In the genomic region with DNA sequence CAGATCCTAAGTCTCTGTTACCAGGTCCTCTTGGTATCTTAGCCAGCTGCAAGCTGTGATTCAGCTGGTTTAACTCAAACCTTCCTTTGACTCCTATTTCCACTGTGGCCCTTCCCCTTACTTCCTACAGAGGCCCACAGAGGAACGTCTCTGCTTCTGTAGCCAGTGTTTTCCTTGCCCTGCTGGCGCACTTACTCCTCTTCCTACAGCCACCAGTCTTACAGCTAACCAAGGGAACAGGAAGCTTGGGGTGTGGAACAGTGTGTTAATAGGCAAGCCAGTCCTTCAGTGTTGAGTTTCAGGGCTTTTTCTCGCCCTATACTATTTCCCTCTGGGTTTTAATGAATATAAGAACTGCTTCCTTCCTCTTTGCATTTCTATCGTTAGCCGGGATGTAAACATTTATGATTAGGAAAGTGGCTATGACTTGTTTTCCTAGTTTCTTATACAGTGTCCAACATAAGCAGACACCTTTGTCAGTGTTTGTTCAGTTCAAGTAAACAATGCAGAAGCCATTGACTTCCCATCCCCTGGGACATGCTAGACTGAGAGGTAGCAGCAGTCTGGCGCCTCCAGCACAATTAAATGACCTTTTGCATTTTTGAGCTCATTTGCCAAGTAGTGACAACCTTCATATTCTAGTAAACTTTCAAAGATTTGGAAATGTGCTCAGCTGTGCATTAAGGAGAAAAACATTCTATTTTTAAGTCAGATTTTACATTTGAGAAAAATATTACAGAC, we compare ENCODE assay signal across 13 mouse cellular contexts. TPM values are rescaled to one million over a fixed set of nuclear protein-coding genes. Genes with fewer than 3 reads are reported as not detected.
DNase-seq lines count a peak whose midpoint lies in the region; ATAC-seq and TF ChIP-seq lines count a peak whose summit lies in the region.
"Had no signal": no experiment of that assay in that cellular context is flagged by ENCODE, and none has a peak within 500 bp of the region (broad histone marks: within the 10 kb centered on the region; RNA-seq: fewer than 3 reads in every experiment).

No protein-coding gene starts in this region.

- H3K9ac ChIP-seq in heart, embryonic 12.5 days, result 0 out of 2 replicates have a peak overlapping the region, but pooled peaks have one; percentile 37
- H3K9ac ChIP-seq in hindbrain, postnatal 0 days (replicated peaks; ENCODE audit: low read length), result no peak overlapping the region
- no peak overlapping the region for H3K9ac ChIP-seq in neural tube, embryonic 15.5 days (replicated peaks)
- H3K9ac ChIP-seq: stomach, embryonic 15.5 days had no signal

- ATAC-seq in heart, embryonic 12.5 days (ENCODE audit: insufficient number of reproducible peaks, low FRiP score), result no peak; the same call in 1 of the 2 replicates
- no peak for ATAC-seq in hindbrain, postnatal 0 days
- ATAC-seq in megakaryocyte-erythroid progenitor cell, adult 5-6 weeks (replicated peaks; ENCODE audit: low FRiP score, low TSS enrichment, poor library complexity, severe bottlenecking), result no peak
- no peak for ATAC-seq in neural tube, embryonic 15.5 days (ENCODE audit: low FRiP score)

- no peaks in the 10 kb centered on the region for H3K4me1 ChIP-seq in heart, embryonic 12.5 days (replicated peaks)
- H3K4me1 ChIP-seq in hindbrain, postnatal 0 days (ENCODE audit: insufficient read depth, low read length), result no peaks in the 10 kb centered on the region
- H3K4me1 ChIP-seq in neural tube, embryonic 15.5 days, result no peaks in the 10 kb centered on the region
- H3K4me1 ChIP-seq: forebrain, embryonic 10.5 days; stomach, embryonic 15.5 days had no signal

- no peaks in the 10 kb centered on the region for H3K27me3 ChIP-seq in heart, embryonic 12.5 days (replicated peaks)
- no peaks in the 10 kb centered on the region for H3K27me3 ChIP-seq in hindbrain, postnatal 0 days (ENCODE audit: insufficient read depth, low read length)
- H3K27me3 ChIP-seq in neural tube, embryonic 15.5 days (replicated peaks), result no peaks in the 10 kb centered on the region
- H3K27me3 ChIP-seq: stomach, embryonic 15.5 days had no signal

- H3K36me3 ChIP-seq in heart, embryonic 12.5 days, result peaks cover 85% of the 10 kb centered on the region
- peaks cover 21% of the 10 kb centered on the region for H3K36me3 ChIP-seq in hindbrain, postnatal 0 days (ENCODE audit: insufficient read depth, low read length)
- peaks cover 61% of the 10 kb centered on the region for H3K36me3 ChIP-seq in neural tube, embryonic 15.5 days

- H3K27ac ChIP-seq in gastrocnemius, adult 2 months, result peak overlapping the region; percentile 71
- H3K27ac ChIP-seq in heart, embryonic 12.5 days (ENCODE audit: poor library complexity, severe bottlenecking), result peak overlapping the region; percentile 9; the same call in 1 of the 2 replicates
- no peak overlapping the region for H3K27ac ChIP-seq in hindbrain, postnatal 0 days
- H3K27ac ChIP-seq in neural tube, embryonic 15.5 days (replicated peaks), result no peak overlapping the region
- H3K27ac ChIP-seq: forebrain, embryonic 10.5 days; stomach, embryonic 15.5 days had no signal

- 65% methylated on average over 6 of the region's 6 CpGs for WGBS in heart, embryonic 12.5 days
- 74% methylated on average over 6 of the region's 6 CpGs for WGBS in hindbrain, postnatal 0 days
- 81% methylated on average over 6 of the region's 6 CpGs for WGBS in neural tube, embryonic 15.5 days

- H3K4me3 ChIP-seq in gastrocnemius, adult 2 months, result no peak overlapping the region
- no peak overlapping the region for H3K4me3 ChIP-seq in heart, embryonic 12.5 days
- H3K4me3 ChIP-seq in hindbrain, postnatal 0 days (ENCODE audit: low read length), result no peak overlapping the region
- H3K4me3 ChIP-seq in neural tube, embryonic 15.5 days (replicated peaks), result no peak overlapping the region
- H3K4me3 ChIP-seq: forebrain, embryonic 10.5 days; stomach, embryonic 15.5 days had no signal

- H3K4me2 ChIP-seq in heart, embryonic 12.5 days, result no peak overlapping the region
- H3K4me2 ChIP-seq in hindbrain, postnatal 0 days (ENCODE audit: low read depth, low read length), result no peak overlapping the region
- H3K4me2 ChIP-seq in neural tube, embryonic 15.5 days, result no peak overlapping the region
- H3K4me2 ChIP-seq: liver, embryonic 11.5 days; stomach, embryonic 15.5 days had no signal

- TF ChIP-seq CTCF in gastrocnemius, adult 2 months (IDR thresholded peaks at IDR 0.05), result no peak
- no peak for TF ChIP-seq CTCF in hindbrain, postnatal 0 days (IDR thresholded peaks at IDR 0.05; ENCODE audit: low read depth)

- no peak for DNase-seq in gastrocnemius, adult 2 months
- DNase-seq in gastrocnemius, postnatal 25 days, result no peak
- DNase-seq in adipocyte (ENCODE audit: low spot score), result peak; percentile 61
- peak; percentile 11 to 40 for DNase-seq in kidney, postnatal 25 days
- DNase-seq in hindbrain, postnatal 0 days (ENCODE audit: low spot score), result no peak
- DNase-seq: gastrocnemius, postnatal 14 days; retina, postnatal 1 day had no signal

- intact Hi-C loops in gastrocnemius, adult 2 months (cut with DNase I), result no loop called here

- no peaks in the 10 kb centered on the region for H3K9me3 ChIP-seq in heart, embryonic 12.5 days (replicated peaks)
- H3K9me3 ChIP-seq in hindbrain, postnatal 0 days (ENCODE audit: low read length), result no peaks in the 10 kb centered on the region
- no peaks in the 10 kb centered on the region for H3K9me3 ChIP-seq in neural tube, embryonic 15.5 days (replicated peaks)
- H3K9me3 ChIP-seq: forebrain, embryonic 10.5 days; stomach, embryonic 15.5 days had no signal

RNA-seq across cellular contexts. Expression of gene Arntl2, which starts 25.7 kb away (rescaled TPM):
- total RNA-seq in gastrocnemius, adult 2 months (2021), result under 1 TPM; 0.50 to 0.99 TPM
- 1 to 10 TPM in 1 of 2 experiments, under 1 TPM in 1; 0.61 to 1.2 TPM for total RNA-seq in gastrocnemius, postnatal 25 days (2021)
- 3.1 and 3.5 TPM in 2 replicates for polyA plus RNA-seq in heart, embryonic 12.5 days (2016; fragmentation: Nextera tagmentation; extraction: Ambion mirVana)
- total RNA-seq in hindbrain, postnatal 0 days (2014; rRNA removed), result 2.0 and 3.9 TPM in 2 replicates
- 3.8 and 4.1 TPM in 2 replicates for polyA plus RNA-seq in hindbrain, postnatal 0 days (2015; fragmentation: Nextera tagmentation; extraction: Ambion mirVana)
- total RNA-seq in megakaryocyte-erythroid progenitor cell, adult 5-6 weeks (2014; fragmentation: Nextera tagmentation), result not detected in 2 replicates
- not detected in 2 replicates for total RNA-seq in megakaryocyte-erythroid progenitor cell, adult 5-6 weeks (2017)
- polyA plus RNA-seq in neural tube, embryonic 15.5 days (2015; fragmentation: Nextera tagmentation; extraction: Ambion mirVana), result 4.1 and 4.5 TPM in 2 replicates

RNA-seq across cellular contexts. Expression of gene Stk38l, which starts 45.4 kb away (rescaled TPM):
- total RNA-seq in gastrocnemius, adult 2 months (2021), result 10 to 100 TPM; 11.4 to 11.8 TPM
- 1 to 10 TPM; 5.9 to 8.6 TPM for total RNA-seq in gastrocnemius, postnatal 25 days (2021)
- polyA plus RNA-seq in heart, embryonic 12.5 days (2016; fragmentation: Nextera tagmentation; extraction: Ambion mirVana), result 50.6 and 52.7 TPM in 2 replicates
- total RNA-seq in hindbrain, postnatal 0 days (2014; rRNA removed), result 4.5 and 5.0 TPM in 2 replicates
- polyA plus RNA-seq in hindbrain, postnatal 0 days (2015; fragmentation: Nextera tagmentation; extraction: Ambion mirVana), result 12.3 and 14.4 TPM in 2 replicates
- 2.7 and 4.5 TPM in 2 replicates for total RNA-seq in megakaryocyte-erythroid progenitor cell, adult 5-6 weeks (2014; fragmentation: Nextera tagmentation)
- total RNA-seq in megakaryocyte-erythroid progenitor cell, adult 5-6 weeks (2017), result 3.4 and 6.6 TPM in 2 replicates
- 12.1 and 13.2 TPM in 2 replicates for polyA plus RNA-seq in neural tube, embryonic 15.5 days (2015; fragmentation: Nextera tagmentation; extraction: Ambion mirVana)

Comparison
In these comparisons a context has a peak if more than half of its experiments do, and no peak if none do; other contexts are left out.
1. DNase-seq: peak in adipocyte (single experiment) and kidney, postnatal 25 days (2 of 2); none in gastrocnemius, adult 2 months (single experiment), gastrocnemius, postnatal 25 days (single experiment) and hindbrain, postnatal 0 days (single experiment).
2. H3K27ac ChIP-seq: peak in gastrocnemius, adult 2 months (single experiment) and heart, embryonic 12.5 days (single experiment); none in hindbrain, postnatal 0 days (single experiment) and neural tube, embryonic 15.5 days (single experiment).